Mouse (Mus musculus) heart, adult 2 months (tissue): Measurements from ENCODE around the gene Ccp110.

Experiments used
- CTCF ChIP-seq: fragments of 200-600 bp; IDR thresholded peaks from 2 replicates; pipeline ENCODE4 v1.8.1; 2022; ENCODE audit warnings: antibody characterized with exemption, mild to moderate bottlenecking, moderate library complexity
- EP300 ChIP-seq: fragments of 200-500 bp; IDR thresholded peaks from 2 replicates; pipeline ENCODE4 v1.6.1; 2011; ENCODE audit warnings: low read depth, low read length, control low read depth; ENCODE audit not compliant: insufficient read depth
- POLR2A ChIP-seq: fragments of 200-500 bp; IDR thresholded peaks from 2 replicates; pipeline ENCODE4 v1.6.1; 2011; ENCODE audit warnings: mild to moderate bottlenecking, low read depth, low read length, control low read depth; ENCODE audit not compliant: insufficient read depth

- no peak for TF ChIP-seq CTCF
- TF ChIP-seq POLR2A = no peak
- TF ChIP-seq EP300 = no peak
Observed at GRCm38 (mm10) chr7:118707216-118707615, 5.1 kb upstream of the Ccp110 start.
